Mouse (Mus musculus) regulatory T cell (primary cell): ENCODE data around the gene Gm44511.

Experiments used
- in situ Hi-C: fragments of 300-600 bp; cut with MboI, MseI; formaldehyde crosslinking; loops from one replicate; pipeline ENCODE4 v1.15.1; 2025; ENCODE audit warnings: high pct_unique_total_duplicates

Gene Gm44511

DNA sequence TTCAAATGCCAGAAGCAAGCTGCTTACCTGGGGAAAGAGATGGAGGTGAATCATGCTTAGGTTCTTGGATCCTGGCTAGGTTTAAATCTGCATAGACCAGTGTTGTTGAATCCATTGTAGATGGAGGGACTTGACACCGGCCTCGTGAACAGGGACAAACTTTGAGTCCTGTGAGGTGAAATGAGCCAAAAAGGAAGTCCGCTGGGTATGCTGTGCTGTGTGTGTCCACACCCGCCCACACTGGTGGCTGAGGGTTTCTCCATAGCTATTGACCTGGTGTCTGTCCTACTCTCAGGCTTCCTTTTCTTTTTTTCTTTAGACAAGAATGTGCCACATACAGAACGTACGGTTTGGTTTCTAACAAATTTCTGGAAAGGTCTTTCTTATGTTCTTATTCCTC lies at the start of gene Gm44511, which contains the start of gene Klrb1b:
Gene Gm44511, minus strand, starts transcription at position 184 of the 400 bp plus-strand sequence.
Gene Klrb1b, minus strand, starts transcription at position 200 of the 400 bp plus-strand sequence.
- in situ Hi-C loops, result no loop called here

DNA sequence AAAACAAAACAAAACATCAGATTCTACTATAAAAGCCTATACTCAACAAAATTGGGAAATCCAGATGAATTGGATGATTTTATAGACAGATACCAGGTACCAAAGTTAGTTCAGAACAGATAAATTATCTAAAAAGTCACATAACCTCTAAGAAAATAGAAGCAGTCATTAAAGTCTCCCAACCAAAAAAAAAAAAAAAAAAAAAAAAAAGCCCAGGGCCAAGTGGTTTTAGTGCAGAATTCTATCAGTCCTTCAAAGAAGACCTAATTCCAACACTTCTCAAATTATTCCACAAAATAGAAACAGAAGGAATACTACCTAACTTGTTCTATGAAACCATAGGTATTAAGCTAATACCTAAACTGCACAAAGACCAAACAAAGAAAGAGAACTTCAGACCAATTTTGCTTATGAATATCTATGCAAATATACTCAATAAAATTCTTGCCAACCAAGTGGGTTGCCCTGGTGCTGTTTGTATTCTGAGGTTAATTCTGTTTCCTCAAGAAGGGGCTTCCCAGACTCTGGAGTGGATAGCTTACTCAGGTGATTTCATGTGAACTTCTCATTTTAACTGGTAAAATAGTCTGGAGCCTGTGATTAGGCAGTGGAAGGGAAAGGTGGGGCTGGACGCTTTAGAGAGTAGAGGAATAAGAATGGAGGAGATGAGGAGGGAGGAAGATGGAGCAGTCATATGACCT lies 45.9 kb upstream of the Gm44511 start:
- in situ Hi-C loops, result no loop called here

DNA sequence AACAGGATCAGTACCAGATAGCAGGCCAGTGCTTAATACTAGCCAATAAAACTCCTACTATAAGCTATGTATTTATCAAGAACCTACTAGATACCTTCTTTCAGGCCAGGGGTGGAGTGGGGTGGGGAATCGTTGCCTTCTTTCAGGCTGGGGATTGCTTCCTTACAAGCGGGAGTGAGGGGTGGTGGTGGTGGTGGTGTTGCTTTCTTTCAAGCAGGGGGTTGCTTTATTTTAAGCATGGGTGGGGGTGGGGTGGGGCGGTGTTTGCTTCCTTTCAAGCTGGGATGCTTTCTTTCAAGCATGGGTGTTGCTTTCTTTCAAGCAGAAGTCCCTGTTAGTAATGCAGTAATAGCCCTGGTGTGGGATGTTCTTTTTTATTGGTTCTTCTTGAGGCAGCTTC lies 42.7 kb upstream of the Gm44511 start:
- in situ Hi-C loops, result no loop called here

DNA sequence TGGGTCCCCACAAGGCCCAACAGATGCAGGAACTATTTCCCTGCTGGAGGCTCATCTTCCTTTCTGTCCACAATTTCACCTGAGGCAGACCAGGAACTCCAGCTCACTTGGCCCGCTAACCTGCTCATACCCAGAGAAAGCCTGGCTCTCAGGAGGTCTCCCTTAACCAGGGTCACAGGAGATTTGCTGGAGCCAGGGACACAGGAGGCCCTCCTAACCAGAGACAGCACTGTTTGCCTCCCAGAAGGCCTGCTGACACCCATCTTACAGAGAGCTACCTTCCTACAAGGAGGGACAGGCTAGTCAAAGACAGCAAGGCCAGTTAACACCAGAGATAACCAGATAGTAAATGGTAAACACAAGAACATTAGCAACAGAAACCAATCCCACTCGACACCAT lies 31.9 kb upstream of the Gm44511 start:
- in situ Hi-C loops, result loop anchor here (5.0 to 10.0 kb wide), 2 partner anchors 34 to 507 kb away; partner anchors contain the start of gene BC035044

GRCm38 (mm10) chr6:128856250-128856649 lies 30.1 kb upstream of the Gm44511 start:
- in situ Hi-C loops, result loop anchor here (5.0 to 10.0 kb wide), 2 partner anchors 36 to 509 kb away; partner anchors contain the start of gene BC035044

GRCm38 (mm10) chr6:128855477-128855876 lies 29.4 kb upstream of the Gm44511 start:
- in situ Hi-C loops, result loop anchor here (5.0 to 10.0 kb wide), 2 partner anchors 37 to 509 kb away; partner anchors contain the start of gene BC035044

GRCm38 (mm10) chr6:128854895-128855294 lies 28.8 kb upstream of the Gm44511 start:
- in situ Hi-C loops, result loop anchor here (5.0 to 10.0 kb wide), 4 partner anchors 37 to 510 kb away; partner anchors contain the start of gene BC035044

DNA sequence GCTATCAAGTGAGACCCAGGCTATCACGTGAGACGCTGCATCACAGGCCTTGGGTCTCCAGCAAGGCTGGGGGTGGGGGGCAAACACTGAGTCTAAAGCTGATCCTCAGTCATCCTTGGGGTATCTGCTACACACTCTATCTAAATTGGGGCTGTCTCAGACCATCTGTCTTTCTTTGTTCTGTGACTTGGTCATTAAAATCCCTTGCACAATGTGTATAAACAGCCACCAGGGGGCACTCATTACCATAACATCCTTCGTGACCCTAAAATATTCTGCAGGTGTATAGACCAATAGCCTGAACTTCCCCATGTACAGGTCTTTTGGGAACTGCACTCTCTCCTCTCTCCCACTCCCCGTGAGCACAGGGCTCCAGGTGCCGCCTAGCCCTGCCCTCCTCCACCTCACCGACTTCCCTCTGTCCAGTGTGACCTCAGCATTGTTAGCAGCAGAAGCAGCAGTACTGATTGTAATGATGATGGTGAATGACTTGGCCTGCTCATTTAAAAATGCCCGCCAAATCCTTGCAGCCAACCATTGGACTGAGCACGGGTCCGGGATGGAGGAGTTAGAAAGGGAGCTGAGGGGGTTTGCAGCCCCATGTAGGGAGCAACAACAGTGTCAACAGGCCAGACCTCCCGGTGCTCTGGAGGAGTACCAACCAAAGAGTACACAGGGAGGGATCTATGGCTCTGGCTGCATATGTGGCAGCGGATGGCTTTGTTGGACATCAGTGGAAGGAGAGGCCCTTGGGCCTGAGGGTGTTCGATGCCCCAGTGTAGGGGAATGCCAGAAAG lies 28.1 kb upstream of the Gm44511 start:
- in situ Hi-C loops, result loop anchor here (5.0 to 10.0 kb wide), 3 partner anchors 213 to 511 kb away; no protein-coding TSS in a partner anchor

GRCm38 (mm10) chr6:128852766-128853165 lies 26.7 kb upstream of the Gm44511 start:
- in situ Hi-C loops, result loop anchor here (5.0 to 10.0 kb wide), 3 partner anchors 215 to 512 kb away; no protein-coding TSS in a partner anchor

GRCm38 (mm10) chr6:128851151-128851550 lies 25.0 kb upstream of the Gm44511 start:
- in situ Hi-C loops, result loop anchor here (5.0 to 10.0 kb wide), 3 partner anchors 216 to 514 kb away; no protein-coding TSS in a partner anchor

DNA sequence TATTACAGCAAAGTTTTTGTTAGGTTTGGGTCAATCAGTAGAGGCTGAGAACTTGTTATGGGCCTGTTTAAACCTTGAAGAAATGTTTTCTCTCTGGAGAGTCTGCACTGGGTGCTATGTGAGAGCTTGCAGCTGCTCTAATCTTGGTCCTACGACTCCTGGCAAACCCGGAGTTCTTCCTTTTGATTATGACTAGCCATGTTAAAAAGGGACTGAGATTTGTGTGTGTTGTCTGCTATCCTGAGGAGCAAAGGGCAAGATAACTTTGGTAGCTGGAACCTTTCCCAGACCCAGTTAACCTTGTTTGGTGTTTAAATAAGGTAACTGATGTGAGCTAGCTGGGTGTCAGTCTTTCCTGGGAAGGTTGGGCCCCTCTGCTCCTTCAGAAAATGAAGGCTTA lies 24.6 kb upstream of the Gm44511 start:
- in situ Hi-C loops, result loop anchor here (5.0 to 10.0 kb wide), 3 partner anchors 217 to 514 kb away; no protein-coding TSS in a partner anchor

- in situ Hi-C loops, result loop anchor here (5.0 to 10.0 kb wide), 3 partner anchors 217 to 515 kb away; no protein-coding TSS in a partner anchor
Observed at GRCm38 (mm10) chr6:128849902-128850301, 23.8 kb upstream of the Gm44511 start.

- in situ Hi-C loops, result no loop called here
Observed at GRCm38 (mm10) chr6:128847401-128847800, 21.3 kb upstream of the Gm44511 start.

DNA sequence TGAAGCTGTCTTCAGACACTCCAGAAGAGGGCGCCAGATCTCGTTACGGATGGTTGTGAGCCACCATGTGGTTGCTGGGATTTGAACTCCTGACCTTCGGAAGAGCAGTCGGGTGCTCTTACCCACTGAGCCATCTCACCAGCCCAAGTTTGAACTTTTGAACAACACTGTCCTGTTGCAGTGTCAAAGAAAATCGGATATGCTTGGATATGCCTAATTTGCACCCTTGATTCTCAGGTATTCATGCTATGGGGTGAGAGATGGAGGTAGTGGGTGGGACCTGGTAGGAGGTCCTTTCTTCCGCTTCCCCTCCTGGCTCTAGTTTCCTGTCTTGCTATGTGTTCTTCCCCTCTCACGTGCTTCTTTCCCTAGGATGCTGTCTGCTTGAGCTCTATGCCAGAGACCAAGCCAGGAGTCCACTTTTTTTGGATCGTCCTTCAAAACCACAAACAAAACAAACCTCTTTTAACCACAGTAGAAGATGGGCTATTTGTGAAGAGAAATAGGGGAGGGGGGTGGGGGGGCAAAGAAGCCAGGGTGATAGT lies 20.0 kb upstream of the Gm44511 start:
- in situ Hi-C loops, result no loop called here

DNA sequence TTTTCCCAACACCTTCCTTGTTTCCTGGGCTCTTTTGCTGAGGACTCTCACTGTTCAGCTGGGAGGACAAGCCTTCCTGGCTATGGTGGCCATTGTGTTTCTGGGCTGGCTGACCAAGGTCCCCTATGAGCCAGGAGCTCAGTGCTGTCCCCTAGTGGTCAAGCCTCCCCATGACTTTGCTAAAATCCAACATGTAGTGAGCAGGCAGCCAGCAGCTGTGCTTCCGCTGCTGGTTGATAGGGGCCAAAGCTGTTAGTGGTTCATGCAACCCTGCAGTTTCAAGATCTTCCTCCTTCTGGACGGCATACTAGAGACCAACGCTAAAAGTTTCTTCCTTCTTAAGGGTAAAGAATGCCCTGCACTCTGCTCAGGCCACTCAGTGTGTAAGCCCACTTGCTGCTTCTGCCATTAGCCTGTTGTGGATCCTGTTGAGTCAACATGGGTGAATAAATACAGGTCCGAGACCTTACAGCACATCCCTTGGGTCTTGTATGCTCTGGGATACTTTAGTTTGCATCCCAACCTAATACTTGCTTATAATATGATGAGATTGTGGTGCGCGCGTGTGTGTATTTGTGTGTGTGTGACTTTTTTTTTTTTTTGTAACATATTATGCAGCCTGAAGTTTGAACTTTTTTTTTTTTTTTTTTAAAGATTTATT lies 19.3 kb upstream of the Gm44511 start:
- in situ Hi-C loops, result no loop called here

DNA sequence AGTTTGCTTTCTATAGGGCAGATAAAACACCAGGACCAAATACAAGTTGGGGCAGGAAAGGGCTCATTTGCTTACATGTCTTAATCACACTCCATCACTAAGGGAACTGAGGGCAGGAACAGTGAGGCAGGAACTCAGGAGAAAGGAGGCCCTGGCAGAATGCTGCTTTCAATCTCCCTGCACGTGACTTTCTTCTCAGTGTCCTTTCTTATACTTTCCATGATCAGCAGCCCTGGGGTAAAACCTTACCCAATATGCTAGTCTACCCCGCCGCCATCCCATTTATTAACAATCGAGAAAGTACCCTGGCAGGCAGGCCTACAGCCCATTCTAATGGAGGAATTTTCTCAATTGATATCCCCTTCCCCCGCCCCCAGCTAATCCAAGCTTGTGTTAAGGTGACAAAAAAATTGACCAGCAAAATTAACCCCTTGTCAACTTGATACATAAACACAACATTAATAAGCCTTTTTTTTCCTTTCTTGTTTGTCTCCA lies 18.5 kb upstream of the Gm44511 start:
- in situ Hi-C loops, result loop anchor here (5.0 kb wide), 2 partner anchors 47 to 77 kb away; no protein-coding TSS in a partner anchor

DNA sequence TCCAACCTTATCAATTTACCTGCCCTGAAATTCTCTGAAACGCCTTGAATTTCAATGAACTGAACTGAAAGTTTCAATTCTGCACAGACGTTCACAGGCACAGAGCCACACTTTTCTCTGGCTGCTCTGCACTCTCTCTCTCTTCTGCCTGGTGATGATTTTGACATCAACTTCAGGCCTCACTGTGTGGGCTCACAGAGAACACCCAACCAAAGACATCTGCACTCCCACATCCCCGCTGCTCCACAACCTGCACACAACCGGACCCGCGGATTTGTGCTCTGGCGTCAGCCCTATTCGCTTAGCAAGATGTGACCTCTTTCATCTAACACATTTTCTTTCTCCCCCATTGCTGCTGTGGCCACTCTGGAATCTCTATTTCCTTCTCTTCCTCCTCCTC lies 18.0 kb upstream of the Gm44511 start:
- in situ Hi-C loops, result loop anchor here (5.0 kb wide), 2 partner anchors 47 to 77 kb away; no protein-coding TSS in a partner anchor

DNA sequence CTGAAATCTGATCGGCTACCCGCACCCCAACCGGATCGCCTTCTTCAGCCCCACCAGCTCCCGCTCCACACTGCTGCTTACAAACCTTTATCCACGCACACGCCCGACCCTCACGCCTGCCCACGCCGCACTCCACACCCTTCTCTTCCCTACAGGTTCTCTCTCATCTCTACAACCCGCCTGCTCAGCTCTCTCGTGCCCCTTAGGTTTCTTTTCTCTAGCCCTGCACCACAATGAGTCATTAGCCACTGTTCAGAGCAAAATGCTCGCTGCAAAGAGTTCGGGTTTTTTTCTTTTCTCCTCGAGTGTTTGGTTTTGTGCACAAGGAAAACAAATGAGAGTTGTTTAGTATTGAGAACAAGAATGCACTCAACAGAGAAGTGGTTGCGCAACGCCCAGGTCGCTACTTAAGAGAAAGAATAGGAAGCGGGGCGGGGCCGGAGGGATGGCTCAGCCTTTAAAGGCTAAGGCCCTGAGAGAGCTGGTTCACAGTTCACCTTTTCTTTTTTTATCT lies 17.4 kb upstream of the Gm44511 start:
- in situ Hi-C loops, result loop anchor here (5.0 kb wide), 2 partner anchors 46 to 76 kb away; no protein-coding TSS in a partner anchor

GRCm38 (mm10) chr6:128842945-128843478 lies 16.9 kb upstream of the Gm44511 start:
- in situ Hi-C loops, result loop anchor here (5.0 kb wide), 2 partner anchors 46 to 76 kb away; no protein-coding TSS in a partner anchor

GRCm38 (mm10) chr6:128842356-128842944 lies 16.3 kb upstream of the Gm44511 start:
- in situ Hi-C loops, result loop anchor here (5.0 kb wide), 2 partner anchors 45 to 75 kb away; no protein-coding TSS in a partner anchor
